Mouse (Mus musculus): ENCODE results near the gene Plekhg2. TPM values are rescaled to one million over a fixed set of nuclear protein-coding genes. Genes with fewer than 3 reads are reported as not detected.
"Not testable (repeated sequence)": the region's sequence is repeated elsewhere in the genome, so short reads cannot be mapped to it uniquely, and the experiment has no call there.

The Plekhg2 gene
- total RNA-seq (2021), result 10 to 100 TPM; 10.0 to 12.3 TPM

GRCm38 (mm10) chr7:28372251-28373108 is at the start of gene Plekhg2:
TSS of gene Plekhg2 (minus strand) at chr7:28372599.
- intact Hi-C loops (cut with DNase I), result loop anchor here (1.0 to 10.0 kb wide), 2 partner anchors 14 to 232 kb away; no protein-coding TSS in a partner anchor
- DNase-seq (ENCODE audit: extremely low spot score in 1 of 2, low spot score in 2 of 2), result peak; percentile 97

GRCm38 (mm10) chr7:28419416-28419815 is 47.0 kb upstream of the Plekhg2 start:
- intact Hi-C loops (cut with DNase I), result no loop called here
- no peak for DNase-seq (ENCODE audit: extremely low spot score in 1 of 2, low spot score in 2 of 2)

- intact Hi-C loops (cut with DNase I), result no loop called here
- peak; percentile 22 to 79 for DNase-seq (ENCODE audit: extremely low spot score in 1 of 2, low spot score in 2 of 2)
Observed at GRCm38 (mm10) chr7:28418096-28418670, 45.8 kb upstream of the Plekhg2 start.

DNA sequence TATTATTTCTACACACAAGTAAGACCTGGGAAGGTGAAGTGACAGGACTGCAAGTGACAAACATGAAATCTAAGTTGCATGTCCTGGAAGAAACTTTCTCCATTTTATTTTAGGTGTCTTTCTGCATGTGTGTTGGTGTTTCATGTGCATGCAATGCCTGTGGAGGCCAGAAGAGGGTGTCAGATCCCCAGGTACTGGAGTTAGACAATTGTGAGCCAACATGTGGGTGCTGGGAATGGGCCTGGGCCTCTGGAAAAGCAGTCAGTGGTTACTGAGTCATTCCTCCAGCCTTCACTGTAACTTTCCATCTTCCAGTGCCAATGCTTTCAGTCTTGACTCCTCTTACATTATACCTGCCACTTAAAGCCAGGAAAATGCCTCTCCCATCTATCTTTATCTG is 45.0 kb upstream of the Plekhg2 start:
- intact Hi-C loops (cut with DNase I), result no loop called here

GRCm38 (mm10) chr7:28412826-28413225 is 40.4 kb upstream of the Plekhg2 start:
- DNase-seq (ENCODE audit: extremely low spot score in 1 of 2, low spot score in 2 of 2), result no peak
- intact Hi-C loops (cut with DNase I), result no loop called here

More for the DNA sequence above, 45.0 kb upstream of the Plekhg2 start:
- DNase-seq (ENCODE audit: extremely low spot score in 1 of 2, low spot score in 2 of 2), result no peak

DNA sequence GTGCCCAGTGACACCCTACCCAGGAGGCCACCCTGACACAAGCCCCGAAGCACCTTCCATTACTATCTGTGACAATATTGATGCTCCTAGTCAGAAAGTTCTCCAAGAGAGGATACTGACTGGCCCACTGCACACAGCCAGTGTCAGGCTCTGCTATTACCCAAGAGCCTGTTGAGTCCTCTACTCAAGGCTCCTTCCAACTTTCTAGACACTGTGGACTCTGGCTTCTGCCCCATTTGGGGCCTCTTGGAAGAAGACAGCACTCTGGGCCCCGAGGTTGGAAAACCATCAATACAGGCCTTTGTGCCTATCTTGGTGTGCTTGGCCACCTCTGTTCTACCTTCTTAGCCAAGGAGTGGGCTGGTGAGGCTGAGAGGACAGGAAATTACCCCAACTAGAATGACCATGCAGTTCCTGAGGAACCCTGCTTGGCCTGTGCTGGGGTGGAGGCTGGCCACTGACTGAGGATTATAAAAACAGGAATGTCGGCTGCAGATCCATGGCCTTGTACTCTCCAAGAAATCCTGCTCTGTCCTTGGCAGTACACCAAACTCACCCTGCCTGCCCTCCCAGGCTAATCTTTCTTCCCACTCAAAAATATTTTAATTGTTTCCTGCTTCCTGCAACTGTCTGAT is 38.6 kb upstream of the Plekhg2 start:
- no peak for DNase-seq (ENCODE audit: extremely low spot score in 1 of 2, low spot score in 2 of 2)
- intact Hi-C loops (cut with DNase I), result no loop called here

DNA sequence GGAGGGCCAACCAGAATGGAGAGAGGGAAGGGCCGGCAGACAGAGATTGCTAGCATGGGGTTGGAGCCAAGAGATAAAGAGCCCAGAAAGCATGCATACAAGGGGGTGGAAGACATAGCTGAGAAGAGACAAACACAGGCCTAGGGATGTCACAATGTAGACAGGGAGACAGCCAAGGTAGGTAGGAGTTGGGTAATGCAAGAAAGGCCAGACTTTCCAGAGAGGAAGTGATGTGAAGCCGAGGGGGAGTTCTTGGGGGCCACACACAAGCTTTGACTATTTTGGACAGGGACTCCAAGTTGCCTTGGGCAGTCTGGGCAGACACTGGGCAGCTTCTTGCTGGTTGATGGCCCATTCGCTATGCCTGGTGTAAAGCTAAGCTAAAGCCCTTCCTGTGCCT is 29.5 kb upstream of the Plekhg2 start:
- intact Hi-C loops (cut with DNase I), result no loop called here
- DNase-seq (ENCODE audit: extremely low spot score in 1 of 2, low spot score in 2 of 2), result no peak

GRCm38 (mm10) chr7:28401030-28401429 is 28.6 kb upstream of the Plekhg2 start:
- DNase-seq (ENCODE audit: extremely low spot score in 1 of 2, low spot score in 2 of 2), result no peak
- intact Hi-C loops (cut with DNase I), result no loop called here

GRCm38 (mm10) chr7:28398696-28399340 is 26.4 kb upstream of the Plekhg2 start:
- DNase-seq (ENCODE audit: extremely low spot score in 1 of 2, low spot score in 2 of 2), result no peak
- intact Hi-C loops (cut with DNase I), result no loop called here

DNA sequence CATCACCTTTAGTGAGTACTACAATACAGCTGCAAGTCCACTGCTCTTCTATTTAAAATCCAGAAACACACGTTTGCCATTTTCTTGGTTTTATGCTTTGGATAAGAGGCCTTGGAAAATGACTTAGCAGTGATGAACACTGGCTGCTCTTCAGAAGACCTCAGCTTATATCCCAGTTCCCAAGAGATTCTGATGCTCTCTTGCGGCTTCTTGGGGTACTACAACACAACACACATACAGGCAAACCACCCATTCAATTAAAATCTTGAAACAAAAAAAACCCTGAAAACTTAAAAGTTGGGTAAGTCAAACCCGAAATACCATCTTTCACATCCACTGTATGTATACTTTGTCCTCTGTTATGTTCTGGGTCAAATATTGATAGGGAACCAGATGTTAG is 25.6 kb upstream of the Plekhg2 start:
- intact Hi-C loops (cut with DNase I), result no loop called here
- DNase-seq (ENCODE audit: extremely low spot score in 1 of 2, low spot score in 2 of 2), result no peak

GRCm38 (mm10) chr7:28395425-28395824 is 23.0 kb upstream of the Plekhg2 start:
- intact Hi-C loops (cut with DNase I), result no loop called here
- no peak for DNase-seq (ENCODE audit: extremely low spot score in 1 of 2, low spot score in 2 of 2)

DNA sequence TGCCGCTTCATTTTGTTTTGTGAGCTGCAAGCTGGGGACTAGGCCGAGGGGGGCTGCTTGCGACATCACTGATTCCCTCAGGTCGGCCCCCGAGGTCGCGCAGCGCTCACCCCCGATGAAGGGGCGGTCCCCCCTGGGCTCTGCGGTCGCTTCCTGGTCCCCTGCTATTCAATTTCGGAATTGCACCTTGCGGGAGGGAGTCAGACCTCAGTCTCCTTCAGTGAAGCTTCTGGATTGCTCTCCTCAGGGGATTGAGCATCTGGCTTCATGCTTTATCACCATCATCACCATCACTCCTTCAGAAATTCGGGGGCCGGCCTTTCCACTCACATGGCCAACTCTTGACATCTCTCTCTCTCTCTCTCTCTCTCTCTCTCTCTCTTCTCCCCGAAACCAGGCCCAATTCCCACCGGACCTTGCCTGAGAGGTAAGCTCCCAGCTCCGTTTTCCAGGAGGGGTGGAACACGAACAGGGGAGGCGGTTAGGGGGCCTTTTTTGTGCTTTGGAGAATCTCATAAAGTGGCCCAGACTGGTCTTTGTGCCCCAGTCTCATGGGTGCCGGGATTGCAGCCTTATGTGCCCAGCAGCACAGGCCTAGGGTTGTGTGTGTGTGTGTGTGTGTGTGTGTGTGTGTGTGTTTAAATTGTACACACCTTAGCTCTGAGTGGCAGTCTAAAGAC is 21.0 kb upstream of the Plekhg2 start:
- intact Hi-C loops (cut with DNase I), result no loop called here
- no peak for DNase-seq (ENCODE audit: extremely low spot score in 1 of 2, low spot score in 2 of 2)

DNA sequence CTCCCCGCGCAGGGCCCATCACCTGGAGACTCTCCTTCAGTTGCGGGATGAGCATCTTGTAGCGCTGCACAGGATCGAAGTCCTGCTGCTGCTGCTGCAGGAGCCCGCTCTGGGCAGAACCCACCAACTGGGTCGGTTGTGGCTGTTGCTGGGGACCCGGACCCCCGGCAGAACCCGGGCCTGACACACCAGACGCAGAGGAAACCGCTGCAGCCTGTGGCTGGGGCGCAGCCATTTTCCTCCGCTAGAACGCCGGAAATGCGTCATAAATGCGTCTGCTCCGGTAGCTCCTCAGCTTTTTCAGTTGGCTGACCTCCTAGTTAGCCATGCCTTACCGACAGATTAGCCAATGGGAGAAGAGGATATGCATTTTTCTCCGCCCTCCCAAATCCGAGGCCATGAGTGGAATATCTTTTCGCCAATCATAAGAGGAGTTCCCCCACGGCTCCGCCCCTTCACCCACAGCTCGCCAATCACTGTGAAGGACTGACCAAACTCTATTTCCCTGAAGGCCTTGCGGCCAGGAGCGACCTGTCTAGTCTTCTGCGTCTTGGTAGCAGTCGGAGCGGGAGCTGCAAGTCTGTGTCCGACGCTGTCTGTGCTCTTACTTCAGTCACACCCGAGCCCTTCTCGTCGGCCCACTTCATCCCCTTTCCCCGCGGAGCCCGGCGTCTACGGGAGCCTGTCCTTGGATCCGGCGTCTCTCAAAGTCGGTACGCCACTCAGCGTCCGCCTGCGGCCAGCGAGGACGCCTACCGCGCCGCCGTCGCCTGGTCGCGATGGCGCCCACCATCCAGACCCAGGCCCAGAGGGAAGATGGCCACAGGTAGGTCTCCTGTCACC is 20.3 kb upstream of the Plekhg2 start, which contains the start of the genes Med29 and Paf1:
TSS of gene Med29 (minus strand) at position 280 of the 843 bp plus-strand sequence.
TSS of gene Paf1 (plus strand) at position 523 of the 843 bp plus-strand sequence.
- intact Hi-C loops (cut with DNase I), result no loop called here

GRCm38 (mm10) chr7:28390331-28390730 is 17.9 kb upstream of the Plekhg2 start:
- intact Hi-C loops (cut with DNase I), result no loop called here
- DNase-seq (ENCODE audit: extremely low spot score in 1 of 2, low spot score in 2 of 2), result no peak

More for the DNA sequence above, 20.3 kb upstream of the Plekhg2 start, which contains the start of the genes Med29 and Paf1:
- DNase-seq (ENCODE audit: extremely low spot score in 1 of 2, low spot score in 2 of 2), result peak; percentile 97 to 98

- intact Hi-C loops (cut with DNase I); DNase-seq (ENCODE audit: extremely low spot score in 1 of 2, low spot score in 2 of 2): not testable (repeated sequence)
Observed at GRCm38 (mm10) chr7:28387384-28387783, 15.0 kb upstream of the Plekhg2 start.

GRCm38 (mm10) chr7:28386877-28387276 is 14.5 kb upstream of the Plekhg2 start:
- DNase-seq (ENCODE audit: extremely low spot score in 1 of 2, low spot score in 2 of 2), result not testable (repeated sequence)
- intact Hi-C loops (cut with DNase I), result loop anchor here (1.0 kb wide), 1 partner anchor 14 kb away; no protein-coding TSS in a partner anchor

- DNase-seq (ENCODE audit: extremely low spot score in 1 of 2, low spot score in 2 of 2), result peak; percentile 72 to 91
- intact Hi-C loops (cut with DNase I), result loop anchor here (1.0 kb wide), 1 partner anchor 13 kb away; no protein-coding TSS in a partner anchor
Observed at GRCm38 (mm10) chr7:28386462-28386861, 14.1 kb upstream of the Plekhg2 start.

Measured in left cerebral cortex, postnatal 10 days (tissue).